Mouse (Mus musculus) midbrain, embryonic 10.5 days (tissue): ENCODE measurements at regions not wholly inside any gene's neighbourhood (a gene's known extent, or its start where the extent isn't known, plus 50 kb on each side); places are given as distances from the start of the nearest gene placed in this dataset.

ENCODE experiments used
- DNase-seq: peaks from one replicate; pipeline ENCODE4 v3.0.0-alpha.2; 2017; ENCODE audit warnings: low spot score
- H3K27ac ChIP-seq: fragments of 300-500 bp; sonication (generic); replicated peaks from 2 replicates; pipeline ENCODE4 v1.5.1; 2016; ENCODE audit warnings: mild to moderate bottlenecking
- H3K27me3 ChIP-seq: fragments of 300-500 bp; sonication (generic); 2 replicates; pipeline ENCODE4 v1.6.1; 2016; ENCODE audit warnings: low read depth, mild to moderate bottlenecking; ENCODE audit not compliant: poor library complexity, severe bottlenecking
- H3K36me3 ChIP-seq: fragments of 300-500 bp; sonication (generic); 2 replicates; pipeline ENCODE4 v1.6.1; 2016; ENCODE audit warnings: mild to moderate bottlenecking, moderate library complexity
- H3K4me1 ChIP-seq: fragments of 300-500 bp; sonication (generic); 2 replicates; pipeline ENCODE4 v1.6.1; 2016
- H3K4me3 ChIP-seq: fragments of 300-500 bp; sonication (generic); 2 replicates; pipeline ENCODE4 v1.5.1; 2016; ENCODE audit warnings: mild to moderate bottlenecking, moderate library complexity
- H3K9me3 ChIP-seq: fragments of 300-500 bp; sonication (generic); replicated peaks from 2 replicates; pipeline ENCODE4 v1.6.1; 2016; ENCODE audit warnings: mild to moderate bottlenecking
- WGBS: fragments of 180-500 bp; shearing (Covaris S2); methylation state at CpG from one replicate; pipeline ENCODE4 v1.1.7; 2016; 5-methylcytosine and 5-hydroxymethylcytosine counted together

- 66% methylated on average over 14 of the region's 14 CpGs for WGBS
- Histone ChIP-seq H3K9me3 (no peaks in the 10 kb centered on the region), H3K4me3 (no peak overlapping the region), H3K36me3 (no peaks in the 10 kb centered on the region), H3K27me3 (no peaks in the 10 kb centered on the region), H3K4me1 (peaks cover 18% of the 10 kb centered on the region), H3K27ac (no peak overlapping the region)
- no peak for DNase-seq
Measured at GRCm38 (mm10) chr9:43504270-43504932, 193.8 kb downstream of the Trim29 start.

DNA sequence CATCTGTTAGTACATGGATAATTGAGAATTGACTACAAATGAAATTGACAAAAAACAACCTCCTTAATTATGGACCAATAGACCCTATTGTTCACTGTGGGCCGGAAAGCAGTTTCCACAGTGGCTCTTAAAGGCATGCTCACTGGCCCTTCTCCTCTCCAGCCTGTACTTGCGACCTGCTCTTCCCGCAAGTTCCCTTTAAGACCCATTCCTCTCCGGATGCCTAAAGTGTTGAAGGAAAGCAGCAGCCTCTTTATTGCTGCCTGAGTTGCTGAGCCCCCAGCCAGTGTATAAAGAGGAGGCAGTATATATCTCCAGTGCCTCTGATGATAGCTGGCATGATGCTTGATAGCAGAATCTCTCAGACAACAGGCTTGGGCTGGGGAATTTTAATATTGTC, 195.2 kb downstream of the Trim29 start:
- WGBS = 42% methylated on average over 4 of the region's 4 CpGs

DNA sequence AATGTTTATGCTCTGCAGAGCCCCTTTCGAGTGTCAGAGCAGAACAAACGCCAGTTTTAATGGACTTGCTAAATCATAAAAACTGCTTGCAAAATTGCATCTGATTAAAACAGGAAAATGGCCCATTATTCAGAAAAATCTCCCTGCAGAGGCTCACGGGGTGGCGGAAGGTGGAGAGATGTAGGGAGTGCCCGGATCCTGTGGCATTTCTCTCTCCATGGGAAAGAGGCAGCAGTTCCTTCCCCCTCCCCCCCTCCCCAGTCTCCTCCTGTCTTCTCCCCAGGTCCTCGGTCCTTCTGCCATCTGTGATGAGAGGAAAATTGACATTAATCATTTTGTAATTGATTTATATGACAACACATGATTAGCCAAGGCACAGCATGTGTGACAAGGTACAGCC, 195.6 kb downstream of the Trim29 start:
- DNase-seq = no peak
- Histone ChIP-seq H3K27ac (no peak overlapping the region), H3K4me3 (no peak overlapping the region), H3K9me3 (no peaks in the 10 kb centered on the region), H3K36me3 (no peaks in the 10 kb centered on the region), H3K27me3 (no peaks in the 10 kb centered on the region), H3K4me1 (peaks cover 15% of the 10 kb centered on the region)
- WGBS = 73% methylated on average over 6 of the region's 6 CpGs

More for the DNA sequence above, 195.2 kb downstream of the Trim29 start:
- Histone ChIP-seq H3K36me3 (no peaks in the 10 kb centered on the region), H3K4me1 (peaks cover 15% of the 10 kb centered on the region), H3K9me3 (no peaks in the 10 kb centered on the region), H3K27ac (no peak overlapping the region), H3K27me3 (no peaks in the 10 kb centered on the region), H3K4me3 (no peak overlapping the region)
- DNase-seq = no peak

DNA sequence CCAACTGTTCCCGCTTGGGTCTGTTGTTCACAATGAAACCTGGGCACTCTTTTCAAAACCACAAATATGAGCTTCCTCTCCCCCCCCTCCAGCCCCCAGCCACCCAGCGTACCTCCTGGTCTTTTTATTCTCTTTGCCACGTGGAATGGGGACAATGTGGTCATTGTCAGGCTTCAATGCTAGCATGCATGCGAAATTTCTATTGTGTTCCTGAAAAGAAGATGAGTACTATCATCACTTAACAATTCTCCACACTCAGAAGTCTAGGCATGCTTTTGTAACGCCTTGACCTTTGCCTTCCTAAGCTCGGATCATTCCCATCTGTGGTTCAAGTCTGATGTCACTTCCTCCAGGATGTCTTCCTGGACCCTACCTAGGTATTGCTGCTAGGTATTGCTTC, 202.2 kb downstream of the Trim29 start:
- DNase-seq = no peak
- Histone ChIP-seq H3K36me3 (no peaks in the 10 kb centered on the region), H3K9me3 (no peaks in the 10 kb centered on the region), H3K4me1 (peaks cover 12% of the 10 kb centered on the region), H3K27ac (no peak overlapping the region), H3K4me3 (no peak overlapping the region), H3K27me3 (no peaks in the 10 kb centered on the region)
- WGBS = 75% methylated on average over 6 of the region's 6 CpGs

GRCm38 (mm10) chr9:43514731-43515458, 204.2 kb downstream of the Trim29 start:
- Histone ChIP-seq H3K36me3 (no peaks in the 10 kb centered on the region), H3K27me3 (no peaks in the 10 kb centered on the region), H3K4me1 (peaks cover 12% of the 10 kb centered on the region), H3K4me3 (no peak overlapping the region), H3K9me3 (no peaks in the 10 kb centered on the region), H3K27ac (no peak overlapping the region)
- no peak for DNase-seq
- 87% methylated on average over 16 of the region's 16 CpGs for WGBS

DNA sequence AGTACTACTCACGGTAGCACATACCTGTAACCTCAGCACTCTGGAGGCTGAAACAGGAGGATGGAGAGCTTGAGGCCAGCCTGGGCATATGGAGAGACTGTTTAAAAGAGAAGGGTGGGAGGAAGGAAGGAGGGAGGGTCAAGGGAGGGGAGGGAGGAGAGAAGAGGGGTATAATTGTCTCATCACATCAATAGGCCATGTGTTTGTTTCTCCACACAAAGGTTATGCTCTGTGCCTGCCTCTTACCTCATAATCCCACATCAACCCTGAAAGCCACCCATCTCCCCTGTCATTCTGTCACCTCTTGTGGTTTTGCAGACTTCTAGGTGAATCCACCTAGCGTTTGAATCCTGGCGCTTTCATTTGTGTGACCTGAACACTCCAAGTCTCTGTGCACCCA, 210.3 kb downstream of the Trim29 start:
- H3K4me3 ChIP-seq = no peak overlapping the region
- WGBS = 93% methylated on average over 3 of the region's 3 CpGs

GRCm38 (mm10) chr9:43524947-43525565, 214.4 kb downstream of the Trim29 start:
- peaks cover 13% of the 10 kb centered on the region for H3K4me1 ChIP-seq
- DNase-seq = no peak
- WGBS = 87% methylated on average over 4 of the region's 4 CpGs
- H3K27ac ChIP-seq = 0 out of 2 replicates have a peak overlapping the region, but pooled peaks have one; percentile 13
- no peaks in the 10 kb centered on the region for H3K9me3 ChIP-seq
- H3K4me3 ChIP-seq = no peak overlapping the region
- H3K36me3 ChIP-seq = no peaks in the 10 kb centered on the region
- no peaks in the 10 kb centered on the region for H3K27me3 ChIP-seq

More for the DNA sequence above, 210.3 kb downstream of the Trim29 start:
- DNase-seq = no peak
- Histone ChIP-seq H3K36me3 (no peaks in the 10 kb centered on the region), H3K27me3 (no peaks in the 10 kb centered on the region), H3K27ac (no peak overlapping the region), H3K9me3 (no peaks in the 10 kb centered on the region), H3K4me1 (peaks cover 7% of the 10 kb centered on the region; the same call in 1 of the 2 replicates)

DNA sequence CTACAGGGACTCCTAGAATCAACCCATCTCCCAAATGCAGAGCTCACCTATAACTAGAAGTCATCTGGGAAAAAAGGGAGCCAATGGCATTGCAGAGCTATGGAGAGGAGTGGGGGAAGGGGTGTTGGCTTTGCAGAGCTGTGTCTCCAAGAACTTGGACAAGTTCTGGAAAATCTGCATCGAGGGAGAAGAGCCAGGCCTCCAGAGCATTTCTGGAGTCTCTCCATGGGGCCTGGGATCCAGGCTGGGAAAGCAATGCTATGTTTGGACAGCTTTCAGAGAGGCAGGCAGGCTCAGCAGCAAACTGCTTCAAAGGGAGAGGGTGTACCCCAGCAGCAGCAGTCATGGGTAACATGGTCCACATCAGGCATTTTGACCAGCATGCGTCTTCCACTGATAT, 211.6 kb upstream of the Nectin1 start:
- H3K27ac ChIP-seq = no peak overlapping the region
- H3K9me3 ChIP-seq = no peaks in the 10 kb centered on the region
- no peak for DNase-seq
- H3K4me3 ChIP-seq = no peak overlapping the region
- H3K4me1 ChIP-seq = peaks cover 6% of the 10 kb centered on the region
- no peaks in the 10 kb centered on the region for H3K36me3 ChIP-seq
- WGBS = 77% methylated on average over 2 of the region's 2 CpGs
- no peaks in the 10 kb centered on the region for H3K27me3 ChIP-seq

GRCm38 (mm10) chr9:43535967-43536366, 207.8 kb upstream of the Nectin1 start:
- H3K27me3 ChIP-seq = no peaks in the 10 kb centered on the region
- DNase-seq = no peak
- H3K36me3 ChIP-seq = no peaks in the 10 kb centered on the region
- no peaks in the 10 kb centered on the region for H3K9me3 ChIP-seq
- H3K27ac ChIP-seq = no peak overlapping the region
- H3K4me3 ChIP-seq = no peak overlapping the region
- 92% methylated on average over 7 of the region's 7 CpGs for WGBS
- H3K4me1 ChIP-seq = no peaks in the 10 kb centered on the region

DNA sequence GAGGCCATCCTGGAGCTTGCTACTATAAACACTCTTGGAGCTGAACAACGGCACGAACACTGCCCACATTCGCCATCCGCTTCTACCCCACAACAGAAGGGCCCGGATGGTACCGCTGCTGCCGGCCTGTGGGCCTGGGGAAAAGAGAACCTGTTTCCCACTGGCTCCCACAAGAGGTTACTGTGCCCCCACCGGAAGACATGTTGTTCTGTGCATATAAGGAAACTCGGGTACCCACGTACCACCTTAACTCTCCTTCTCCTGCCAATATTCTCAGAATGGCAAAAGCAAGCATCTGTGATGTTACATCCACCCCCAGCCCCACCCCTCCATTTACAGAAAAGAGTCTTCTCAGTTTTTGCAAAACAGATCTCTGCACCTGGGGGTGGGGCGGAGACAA, 206.7 kb upstream of the Nectin1 start:
- H3K27me3 ChIP-seq = no peaks in the 10 kb centered on the region
- H3K4me3 ChIP-seq = no peak overlapping the region
- WGBS = 91% methylated on average over 11 of the region's 11 CpGs
- H3K27ac ChIP-seq = no peak overlapping the region
- H3K4me1 ChIP-seq = no peaks in the 10 kb centered on the region
- no peaks in the 10 kb centered on the region for H3K9me3 ChIP-seq
- H3K36me3 ChIP-seq = no peaks in the 10 kb centered on the region
- DNase-seq = no peak

GRCm38 (mm10) chr9:43540131-43540530, 203.7 kb upstream of the Nectin1 start:
- no peak overlapping the region for H3K27ac ChIP-seq
- H3K4me3 ChIP-seq = no peak overlapping the region
- DNase-seq = no peak
- 82% methylated on average over 3 of the region's 3 CpGs for WGBS
- H3K36me3 ChIP-seq = no peaks in the 10 kb centered on the region
- peaks cover 4% of the 10 kb centered on the region for H3K4me1 ChIP-seq
- H3K9me3 ChIP-seq = no peaks in the 10 kb centered on the region
- no peaks in the 10 kb centered on the region for H3K27me3 ChIP-seq

- Histone ChIP-seq H3K36me3 (no peaks in the 10 kb centered on the region), H3K27me3 (peaks cover 3% of the 10 kb centered on the region), H3K27ac (no peak overlapping the region), H3K4me1 (peaks cover 7% of the 10 kb centered on the region), H3K9me3 (no peaks in the 10 kb centered on the region), H3K4me3 (no peak overlapping the region)
- 91% methylated on average over 8 of the region's 8 CpGs for WGBS
- DNase-seq = no peak
Measured at GRCm38 (mm10) chr9:43541234-43541633, 202.6 kb upstream of the Nectin1 start.

DNA sequence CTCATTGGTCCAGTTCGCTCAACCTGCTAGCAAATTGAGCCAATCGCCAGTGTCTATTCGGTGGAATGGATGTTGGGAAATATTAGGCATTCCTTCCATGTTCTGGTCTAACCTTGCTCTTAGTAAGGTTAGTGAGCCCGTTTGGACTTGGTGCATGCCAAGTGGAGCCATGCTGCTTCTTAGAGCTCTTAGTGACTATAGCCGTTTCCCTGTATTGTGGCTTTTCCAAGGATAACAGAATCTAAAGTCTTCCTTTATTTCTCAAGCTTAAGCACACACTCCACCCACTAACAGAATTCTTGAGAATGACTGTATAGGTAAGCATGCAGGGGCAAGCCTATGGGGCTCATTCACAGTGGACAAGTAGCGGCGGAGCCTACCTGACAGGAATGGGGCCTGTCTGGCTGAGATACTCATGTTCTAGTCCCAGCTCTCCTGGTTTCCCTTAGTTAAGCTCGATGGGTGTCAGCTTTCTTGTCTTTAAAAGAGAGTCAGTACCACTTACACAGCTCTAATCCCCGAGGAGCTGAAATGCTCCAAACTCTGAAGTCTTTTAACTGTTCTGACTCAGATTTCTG, 201.6 kb upstream of the Nectin1 start:
- no peak for DNase-seq
- Histone ChIP-seq H3K4me3 (no peak overlapping the region), H3K4me1 (peaks cover 7% of the 10 kb centered on the region), H3K36me3 (no peaks in the 10 kb centered on the region), H3K9me3 (no peaks in the 10 kb centered on the region), H3K27ac (no peak overlapping the region), H3K27me3 (peaks cover 13% of the 10 kb centered on the region)
- WGBS = 88% methylated on average over 9 of the region's 9 CpGs
